Mouse (Mus musculus): ENCODE results near the gene Rps19bp1. TPM values are rescaled to one million over a fixed set of nuclear protein-coding genes. Genes with fewer than 3 reads are reported as not detected.

The Rps19bp1 gene
- total RNA-seq (2022), result 10 to 100 TPM; 32.5 to 39.3 (median 38.4) TPM

- peak; percentile 76 to 83 for DNase-seq (ENCODE audit: low spot score in 2 of 2)
These were observed at the start of gene Rps19bp1 for GRCm38 (mm10) chr15:80263610-80264575. TSS of gene Rps19bp1 (minus strand) at chr15:80264315.

- DNase-seq (ENCODE audit: low spot score in 2 of 2), result no peak
These were observed 42.0 kb upstream of the Rps19bp1 start for GRCm38 (mm10) chr15:80306146-80306545.

GRCm38 (mm10) chr15:80304188-80304587 is 40.1 kb upstream of the Rps19bp1 start:
- no peak for DNase-seq (ENCODE audit: low spot score in 2 of 2)

GRCm38 (mm10) chr15:80303779-80304178 is 39.7 kb upstream of the Rps19bp1 start:
- DNase-seq (ENCODE audit: low spot score in 2 of 2), result peak in 1 of 2 experiments; percentile 81

- DNase-seq (ENCODE audit: low spot score in 2 of 2), result no peak
These were observed 33.0 kb upstream of the Rps19bp1 start for GRCm38 (mm10) chr15:80297146-80297545.

- DNase-seq (ENCODE audit: low spot score in 2 of 2), result peak; percentile 61 to 68
These were observed 25.3 kb upstream of the Rps19bp1 start for GRCm38 (mm10) chr15:80289436-80289835.

GRCm38 (mm10) chr15:80288036-80288435 is 23.9 kb upstream of the Rps19bp1 start:
- peak in 1 of 2 experiments; percentile 43 for DNase-seq (ENCODE audit: low spot score in 2 of 2)

GRCm38 (mm10) chr15:80286851-80287415 is 22.8 kb upstream of the Rps19bp1 start, which contains the start of gene Cacna1i:
TSS of gene Cacna1i (plus strand) at chr15:80287238.
- peak in 1 of 2 experiments; percentile 50 for DNase-seq (ENCODE audit: low spot score in 2 of 2)

- DNase-seq (ENCODE audit: low spot score in 2 of 2), result no peak
These were observed 16.5 kb upstream of the Rps19bp1 start for GRCm38 (mm10) chr15:80280646-80281045.

GRCm38 (mm10) chr15:80279053-80279452 is 14.9 kb upstream of the Rps19bp1 start:
- DNase-seq (ENCODE audit: low spot score in 2 of 2), result no peak

- DNase-seq (ENCODE audit: low spot score in 2 of 2), result peak in 1 of 2 experiments; percentile 89
These were observed 14.1 kb upstream of the Rps19bp1 start for GRCm38 (mm10) chr15:80278121-80278759.

- no peak for DNase-seq (ENCODE audit: low spot score in 2 of 2)
These were observed 13.5 kb upstream of the Rps19bp1 start for GRCm38 (mm10) chr15:80277625-80278024.

GRCm38 (mm10) chr15:80277107-80277506 is 13.0 kb upstream of the Rps19bp1 start:
- DNase-seq (ENCODE audit: low spot score in 2 of 2), result no peak

- no peak for DNase-seq (ENCODE audit: low spot score in 2 of 2)
These were observed 7.8 kb upstream of the Rps19bp1 start for GRCm38 (mm10) chr15:80271858-80272396.

- DNase-seq (ENCODE audit: low spot score in 2 of 2), result no peak
These were observed 2.2 kb upstream of the Rps19bp1 start for GRCm38 (mm10) chr15:80266281-80266680.

GRCm38 (mm10) chr15:80261100-80261499 is 3.0 kb downstream of the Rps19bp1 start:
- DNase-seq (ENCODE audit: low spot score in 2 of 2), result no peak

- DNase-seq (ENCODE audit: low spot score in 2 of 2), result peak; percentile 52 to 81
These were observed 3.4 kb downstream of the Rps19bp1 start for GRCm38 (mm10) chr15:80260677-80261076.

- no peak for DNase-seq (ENCODE audit: low spot score in 2 of 2)
These were observed 4.6 kb downstream of the Rps19bp1 start for GRCm38 (mm10) chr15:80259406-80260045.

GRCm38 (mm10) chr15:80258240-80259170 is 5.6 kb downstream of the Rps19bp1 start:
- no peak for DNase-seq (ENCODE audit: low spot score in 2 of 2)
